Mouse (Mus musculus): ENCODE measurements around the gene Rrp1b.
"Not testable (repeated sequence)": the region's sequence is repeated elsewhere in the genome, so short reads cannot be mapped to it uniquely, and the experiment has no call there.

The Rrp1b gene

GRCm38 (mm10) chr17:32091032-32091363 lies 55.1 kb downstream of the Rrp1b start:
- no peak for DNase-seq (ENCODE audit: low read depth, low spot score)

GRCm38 (mm10) chr17:32091364-32092240 lies 55.7 kb downstream of the Rrp1b start:
- peak; percentile 45 for DNase-seq (ENCODE audit: low read depth, low spot score)

GRCm38 (mm10) chr17:32092241-32092619 lies 56.3 kb downstream of the Rrp1b start:
- no peak for DNase-seq (ENCODE audit: low read depth, low spot score)

- DNase-seq (ENCODE audit: low read depth, low spot score), result no peak
These were observed 57.0 kb downstream of the Rrp1b start for GRCm38 (mm10) chr17:32092895-32093294.

- DNase-seq (ENCODE audit: low read depth, low spot score), result no peak
These were observed 61.8 kb downstream of the Rrp1b start for GRCm38 (mm10) chr17:32097676-32098075.

GRCm38 (mm10) chr17:32098905-32099304 lies 63.0 kb downstream of the Rrp1b start:
- DNase-seq (ENCODE audit: low read depth, low spot score), result not testable (repeated sequence)

- DNase-seq (ENCODE audit: low read depth, low spot score), result no peak
These were observed 63.7 kb downstream of the Rrp1b start for GRCm38 (mm10) chr17:32099574-32099942.

DNA sequence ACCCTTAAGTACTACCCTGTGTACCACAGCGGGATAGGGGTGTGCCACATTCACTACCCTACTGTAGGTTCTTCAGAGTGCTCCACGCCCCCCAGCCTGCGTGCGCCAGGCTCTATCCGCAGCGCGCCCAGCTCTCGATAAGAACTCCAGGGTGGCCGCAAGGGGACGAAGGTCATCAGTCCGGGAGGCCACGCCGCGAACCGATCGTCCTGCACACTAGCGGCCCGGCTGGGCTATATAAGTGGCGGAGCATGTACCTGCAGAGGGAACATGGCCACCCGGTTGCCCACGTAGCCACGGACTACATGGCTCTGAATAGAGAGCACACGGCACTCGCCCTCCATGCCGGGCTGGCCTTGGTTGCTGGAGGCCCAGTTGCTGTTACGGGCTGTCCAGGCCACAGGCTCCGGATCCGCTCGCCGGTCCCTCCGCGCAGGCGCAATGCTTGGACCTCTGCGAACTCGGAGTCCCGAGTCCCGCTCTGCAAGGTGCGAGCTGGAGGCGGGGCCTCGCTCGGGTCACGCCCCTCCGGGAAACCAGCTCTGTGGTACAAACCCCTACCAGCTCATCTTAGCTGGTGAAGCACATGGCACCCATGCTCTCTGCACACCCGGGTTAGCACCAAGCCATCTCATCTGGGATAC lies 64.2 kb downstream of the Rrp1b start:
- no peak for DNase-seq (ENCODE audit: low read depth, low spot score)

- DNase-seq (ENCODE audit: low read depth, low spot score), result no peak
These were observed 67.2 kb downstream of the Rrp1b start for GRCm38 (mm10) chr17:32103054-32103453.

DNA sequence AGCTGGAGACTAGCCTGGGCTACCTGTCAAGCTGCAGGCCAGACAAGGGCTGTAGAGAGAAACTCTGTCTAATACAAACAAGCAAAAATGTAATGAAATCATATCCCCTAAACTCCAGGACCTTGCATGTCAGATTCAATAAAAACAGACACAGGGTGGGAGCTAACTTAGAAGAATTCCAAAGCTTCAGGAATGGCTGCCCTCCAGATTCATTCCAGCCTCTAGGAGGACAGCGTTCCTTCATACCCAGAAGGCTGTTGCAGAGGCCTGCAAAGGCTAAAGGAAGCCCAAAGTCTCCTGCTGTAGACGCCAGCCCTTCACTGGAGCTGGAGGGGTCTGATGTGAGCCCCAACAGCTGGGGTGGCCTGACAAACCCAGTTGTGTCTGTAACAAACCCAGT lies 70.5 kb downstream of the Rrp1b start:
- no peak for DNase-seq (ENCODE audit: low read depth, low spot score)

GRCm38 (mm10) chr17:32107877-32108276 lies 72.0 kb downstream of the Rrp1b start:
- DNase-seq (ENCODE audit: low read depth, low spot score), result no peak

GRCm38 (mm10) chr17:32108320-32109011 lies 72.6 kb downstream of the Rrp1b start:
- not testable (repeated sequence) for DNase-seq (ENCODE audit: low read depth, low spot score)

DNA sequence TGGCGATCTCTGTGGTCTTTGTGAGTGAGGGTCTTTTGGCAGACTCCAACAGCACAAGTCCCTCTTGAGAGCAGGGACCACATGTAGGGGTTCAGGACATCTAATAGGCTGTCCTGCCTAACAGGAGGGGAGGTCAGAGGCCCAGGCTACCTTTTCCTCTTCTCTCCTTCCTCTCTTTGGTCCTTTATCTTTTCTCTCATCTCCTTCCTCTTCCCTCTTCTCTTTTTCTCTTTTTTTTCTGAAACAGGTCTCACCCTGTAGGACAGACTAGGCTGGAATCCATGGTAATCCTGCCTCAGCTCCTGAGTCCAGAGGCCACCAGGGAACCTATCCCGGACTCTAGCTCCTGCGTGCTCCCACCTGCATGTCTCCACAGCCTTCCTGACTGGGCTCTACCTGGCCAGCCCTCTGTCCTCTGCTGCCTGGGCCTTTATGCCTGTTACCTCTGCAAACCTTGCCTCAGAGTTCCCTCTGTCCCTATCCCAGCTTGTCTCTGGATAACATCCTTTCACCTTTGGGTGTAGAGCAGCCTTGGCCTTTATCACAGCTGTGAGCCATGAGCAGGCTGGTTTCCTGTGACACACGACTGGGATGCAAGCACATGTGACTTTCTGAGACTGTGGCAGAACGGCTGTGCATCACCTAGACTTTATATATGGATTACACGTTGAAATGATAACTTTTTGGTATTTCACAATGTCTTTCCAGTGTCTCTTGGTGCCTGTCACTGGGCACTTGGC lies 73.5 kb downstream of the Rrp1b start:
- DNase-seq (ENCODE audit: low read depth, low spot score), result no peak

- no peak for DNase-seq (ENCODE audit: low read depth, low spot score)
These were observed 74.5 kb downstream of the Rrp1b start for GRCm38 (mm10) chr17:32110424-32110823.

DNA sequence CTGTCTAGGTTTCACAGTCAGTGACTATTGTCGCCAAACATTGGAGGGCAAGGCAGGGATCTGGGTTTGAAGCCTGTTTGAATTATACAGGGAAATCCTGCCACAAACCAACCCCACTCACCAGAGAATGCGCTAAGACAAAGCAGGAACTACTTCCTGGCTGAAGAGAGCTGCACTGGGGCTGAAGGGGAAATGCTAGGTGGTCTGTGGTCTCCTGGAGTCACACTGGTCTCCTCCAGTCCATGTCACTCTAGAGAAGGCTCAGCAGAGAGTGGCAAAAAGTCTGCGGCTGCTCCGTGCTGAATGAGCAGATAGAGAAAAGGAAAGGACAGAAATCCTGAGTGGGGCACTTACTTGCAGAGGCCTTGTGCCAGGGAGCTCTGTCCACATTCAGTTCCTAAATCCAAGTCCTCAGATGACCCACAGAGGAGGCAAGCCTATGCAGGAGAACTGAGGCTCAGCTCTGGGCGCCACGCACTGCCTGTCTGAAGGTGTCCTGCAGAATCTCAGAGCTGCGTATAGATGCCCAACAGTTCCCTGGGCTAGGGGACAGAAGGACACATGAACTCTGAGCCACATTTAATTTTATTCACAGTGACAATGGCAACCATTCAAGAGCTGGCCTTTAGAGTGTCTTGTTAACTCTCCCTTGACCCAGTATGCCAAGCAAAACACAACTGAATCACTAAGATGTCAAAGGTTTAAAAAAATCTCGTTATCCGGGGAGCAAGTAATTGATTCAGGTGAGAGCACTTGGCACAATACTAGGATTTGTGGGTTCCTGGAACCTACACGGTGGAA lies 75.3 kb downstream of the Rrp1b start:
- no peak for DNase-seq (ENCODE audit: low read depth, low spot score)
